ENCODE assay signal across 10 mouse cellular contexts in the genomic region with DNA sequence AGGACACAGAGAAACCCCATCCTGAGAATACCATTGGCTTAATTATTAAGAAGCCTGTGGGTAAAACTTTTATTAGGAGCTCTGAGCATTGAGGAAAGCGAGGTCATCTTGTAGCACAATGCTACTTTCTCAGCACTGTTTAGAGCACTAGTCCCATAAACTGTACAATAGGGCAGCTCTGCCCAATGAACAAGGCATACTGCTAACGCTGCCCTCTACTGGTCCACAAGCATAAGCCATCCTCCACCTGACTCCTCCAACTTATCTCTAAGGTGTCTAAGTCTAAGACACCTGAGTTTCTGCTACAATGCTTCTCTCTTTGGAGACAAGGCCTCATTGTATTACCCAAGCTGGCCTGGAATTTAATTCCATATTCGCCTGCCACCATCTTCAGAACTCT. TPM values are rescaled to one million over a fixed set of nuclear protein-coding genes. Genes with fewer than 3 reads are reported as not detected.
A peak's percentile ranks its signal among the peaks of the same experiment; 100 is the strongest.
DNase-seq lines count a peak whose midpoint lies in the region; ATAC-seq lines count a peak whose summit lies in the region.
"Had no signal": no experiment of that assay in that cellular context is flagged by ENCODE, and none has a peak within 500 bp of the region (broad histone marks: within the 10 kb centered on the region; RNA-seq: fewer than 3 reads in every experiment).

No protein-coding gene starts in this region.

- ATAC-seq in forebrain, embryonic 14.5 days = peak; percentile 54; the same call in 1 of the 2 replicates
- no peak for ATAC-seq in forebrain, embryonic 12.5 days (ENCODE audit: low FRiP score)
- peak; percentile 57 for ATAC-seq in activated CD4-positive, CD25-positive, alpha-beta regulatory T cell, adult 4 months
- no peak for ATAC-seq in liver, embryonic 12.5 days

- H3K4me1 ChIP-seq in forebrain, embryonic 14.5 days (ENCODE audit: control insufficient read depth, insufficient read depth, low read length) = no peaks in the 10 kb centered on the region
- no peaks in the 10 kb centered on the region for H3K4me1 ChIP-seq in forebrain, embryonic 12.5 days
- peaks cover 20% of the 10 kb centered on the region for H3K4me1 ChIP-seq in liver, embryonic 12.5 days
- H3K4me1 ChIP-seq: hindbrain, embryonic 15.5 days; neural tube, embryonic 13.5 days had no signal

- WGBS in forebrain, embryonic 14.5 days = 66% methylated on average over 3 of the region's 3 CpGs
- WGBS in forebrain, embryonic 12.5 days = 73% methylated on average over 3 of the region's 3 CpGs
- 59% methylated on average over 3 of the region's 3 CpGs for WGBS in liver, embryonic 12.5 days (ENCODE audit: insufficient replicate concordance)

- no peak overlapping the region for H3K27ac ChIP-seq in forebrain, embryonic 14.5 days (ENCODE audit: low read depth, low read length)
- H3K27ac ChIP-seq in forebrain, embryonic 12.5 days = no peak overlapping the region
- H3K27ac ChIP-seq in liver, embryonic 12.5 days = peak overlapping the region; percentile 3; the same call in 1 of the 2 replicates
- H3K27ac ChIP-seq: hindbrain, embryonic 15.5 days; neural tube, embryonic 13.5 days had no signal

- no peak overlapping the region for H3K4me3 ChIP-seq in forebrain, embryonic 14.5 days (ENCODE audit: low read depth, low read length)
- no peak overlapping the region for H3K4me3 ChIP-seq in forebrain, embryonic 12.5 days (replicated peaks)
- no peak overlapping the region for H3K4me3 ChIP-seq in liver, embryonic 12.5 days
- H3K4me3 ChIP-seq: hindbrain, embryonic 15.5 days; neural tube, embryonic 13.5 days had no signal

- peaks cover 87% of the 10 kb centered on the region for H3K36me3 ChIP-seq in forebrain, embryonic 14.5 days (ENCODE audit: control insufficient read depth, insufficient read depth, low read length)
- H3K36me3 ChIP-seq in forebrain, embryonic 12.5 days (replicated peaks) = peaks cover 81% of the 10 kb centered on the region
- peaks cover 96% of the 10 kb centered on the region for H3K36me3 ChIP-seq in liver, embryonic 12.5 days

- no peaks in the 10 kb centered on the region for H3K9me3 ChIP-seq in forebrain, embryonic 14.5 days (replicated peaks; ENCODE audit: control insufficient read depth, low read length)
- H3K9me3 ChIP-seq in forebrain, embryonic 12.5 days = no peaks in the 10 kb centered on the region
- no peaks in the 10 kb centered on the region for H3K9me3 ChIP-seq in liver, embryonic 12.5 days (replicated peaks)
- H3K9me3 ChIP-seq: hindbrain, embryonic 15.5 days; neural tube, embryonic 13.5 days had no signal

- no peaks in the 10 kb centered on the region for H3K27me3 ChIP-seq in forebrain, embryonic 14.5 days (replicated peaks; ENCODE audit: control insufficient read depth, insufficient read depth, low read length)
- H3K27me3 ChIP-seq in forebrain, embryonic 12.5 days = no peaks in the 10 kb centered on the region
- no peaks in the 10 kb centered on the region for H3K27me3 ChIP-seq in liver, embryonic 12.5 days (replicated peaks)
- H3K27me3 ChIP-seq: hindbrain, embryonic 15.5 days; neural tube, embryonic 13.5 days had no signal

- H3K9ac ChIP-seq in forebrain, embryonic 14.5 days (ENCODE audit: low read length) = no peak overlapping the region
- H3K9ac ChIP-seq in forebrain, embryonic 12.5 days = no peak overlapping the region
- no peak overlapping the region for H3K9ac ChIP-seq in liver, embryonic 12.5 days
- H3K9ac ChIP-seq: hindbrain, embryonic 15.5 days; neural tube, embryonic 13.5 days had no signal

- no peak overlapping the region for H3K4me2 ChIP-seq in forebrain, embryonic 14.5 days (ENCODE audit: low read length)
- no peak overlapping the region for H3K4me2 ChIP-seq in forebrain, embryonic 12.5 days
- no peak overlapping the region for H3K4me2 ChIP-seq in liver, embryonic 12.5 days
- H3K4me2 ChIP-seq: hindbrain, embryonic 15.5 days; neural tube, embryonic 13.5 days had no signal

- peak; percentile 55 for DNase-seq in forebrain, embryonic 14.5 days (ENCODE audit: low spot score)
- peak; percentile 68 for DNase-seq in 3T3-L1 (ENCODE audit: low read depth, low spot score)
- DNase-seq in thymus, postnatal 4 days = peak; percentile 58
- no peak for DNase-seq in testis, postnatal 10 days (ENCODE audit: low spot score)
- DNase-seq in left cerebral cortex, postnatal 14 days (ENCODE audit: low spot score in 2 of 2) = no peak

- intact Hi-C loops in left cerebral cortex, postnatal 14 days (cut with DNase I) = no loop called here

RNA-seq across cellular contexts. Expression of gene Gtpbp2, which starts 9.7 kb away (rescaled TPM):
- 21.6 and 26.3 TPM in 2 replicates for polyA plus RNA-seq in forebrain, embryonic 14.5 days (2014; fragmentation: Nextera tagmentation; extraction: Ambion mirVana)
- 37.0 and 43.6 TPM in 2 replicates for polyA plus RNA-seq in forebrain, embryonic 12.5 days (2016; fragmentation: Nextera tagmentation; extraction: Ambion mirVana)
- polyA plus RNA-seq in activated CD4-positive, CD25-positive, alpha-beta regulatory T cell, adult 4 months (2017; shearing (Covaris generic)) = 10 to 100 TPM; 39.6 to 55.7 TPM
- 32.6 and 33.7 TPM in 2 replicates for polyA plus RNA-seq in liver, embryonic 12.5 days (2016; fragmentation: Nextera tagmentation; extraction: Ambion mirVana)
- total RNA-seq in left cerebral cortex, postnatal 14 days (2021) = 100 to 1,000 TPM in 1 of 2 experiments, 10 to 100 TPM in 1; 95.4 to 106 TPM

RNA-seq across cellular contexts. Expression of gene Mad2l1bp, which starts 17.2 kb away (rescaled TPM):
- 29.5 and 31.6 TPM in 2 replicates for polyA plus RNA-seq in forebrain, embryonic 14.5 days (2014; fragmentation: Nextera tagmentation; extraction: Ambion mirVana)
- polyA plus RNA-seq in forebrain, embryonic 12.5 days (2016; fragmentation: Nextera tagmentation; extraction: Ambion mirVana) = 30.6 and 31.0 TPM in 2 replicates
- 10 to 100 TPM; 59.6 to 59.9 TPM for polyA plus RNA-seq in activated CD4-positive, CD25-positive, alpha-beta regulatory T cell, adult 4 months (2017; shearing (Covaris generic))
- polyA plus RNA-seq in liver, embryonic 12.5 days (2016; fragmentation: Nextera tagmentation; extraction: Ambion mirVana) = 44.1 and 46.7 TPM in 2 replicates
- total RNA-seq in left cerebral cortex, postnatal 14 days (2021) = 10 to 100 TPM; 13.4 to 15.9 TPM

RNA-seq across cellular contexts. Expression of gene Rsph9, which starts 26.5 kb away (rescaled TPM):
- polyA plus RNA-seq in forebrain, embryonic 14.5 days (2014; fragmentation: Nextera tagmentation; extraction: Ambion mirVana) = 46.8 and 47.3 TPM in 2 replicates
- polyA plus RNA-seq in forebrain, embryonic 12.5 days (2016; fragmentation: Nextera tagmentation; extraction: Ambion mirVana) = 14.9 and 15.9 TPM in 2 replicates
- polyA plus RNA-seq in activated CD4-positive, CD25-positive, alpha-beta regulatory T cell, adult 4 months (2017; shearing (Covaris generic)) = 1 to 10 TPM; 1.5 TPM
- 0.72 and 1.5 TPM in 2 replicates for polyA plus RNA-seq in liver, embryonic 12.5 days (2016; fragmentation: Nextera tagmentation; extraction: Ambion mirVana)
- 10 to 100 TPM; 22.8 to 23.7 TPM for total RNA-seq in left cerebral cortex, postnatal 14 days (2021)

RNA-seq across cellular contexts. Expression of gene Polh, which starts 31.9 kb away (rescaled TPM):
- 4.5 and 6.3 TPM in 2 replicates for polyA plus RNA-seq in forebrain, embryonic 14.5 days (2014; fragmentation: Nextera tagmentation; extraction: Ambion mirVana)
- polyA plus RNA-seq in forebrain, embryonic 12.5 days (2016; fragmentation: Nextera tagmentation; extraction: Ambion mirVana) = 11.2 and 12.3 TPM in 2 replicates
- polyA plus RNA-seq in activated CD4-positive, CD25-positive, alpha-beta regulatory T cell, adult 4 months (2017; shearing (Covaris generic)) = 1 to 10 TPM; 8.3 to 10.0 TPM
- 24.6 and 25.0 TPM in 2 replicates for polyA plus RNA-seq in liver, embryonic 12.5 days (2016; fragmentation: Nextera tagmentation; extraction: Ambion mirVana)
- 1 to 10 TPM; 6.8 to 7.0 TPM for total RNA-seq in left cerebral cortex, postnatal 14 days (2021)

RNA-seq across cellular contexts. Expression of gene Xpo5, which starts 32.0 kb away (rescaled TPM):
- polyA plus RNA-seq in forebrain, embryonic 14.5 days (2014; fragmentation: Nextera tagmentation; extraction: Ambion mirVana) = 50.5 and 50.9 TPM in 2 replicates
- 66.6 and 72.2 TPM in 2 replicates for polyA plus RNA-seq in forebrain, embryonic 12.5 days (2016; fragmentation: Nextera tagmentation; extraction: Ambion mirVana)
- polyA plus RNA-seq in activated CD4-positive, CD25-positive, alpha-beta regulatory T cell, adult 4 months (2017; shearing (Covaris generic)) = 10 to 100 TPM; 21.3 to 29.8 TPM
- 33.0 and 34.9 TPM in 2 replicates for polyA plus RNA-seq in liver, embryonic 12.5 days (2016; fragmentation: Nextera tagmentation; extraction: Ambion mirVana)
- 10 to 100 TPM; 37.5 to 40.1 TPM for total RNA-seq in left cerebral cortex, postnatal 14 days (2021)

Comparison
In these comparisons a context has a peak if more than half of its experiments do, and no peak if none do; other contexts are left out.
1. ATAC-seq: peak in forebrain, embryonic 14.5 days (single experiment) and activated CD4-positive, CD25-positive, alpha-beta regulatory T cell, adult 4 months (single experiment); none in forebrain, embryonic 12.5 days (single experiment) and liver, embryonic 12.5 days (single experiment).
2. DNase-seq: peak in forebrain, embryonic 14.5 days (single experiment), 3T3-L1 (single experiment) and thymus, postnatal 4 days (single experiment); none in testis, postnatal 10 days (single experiment) and left cerebral cortex, postnatal 14 days (0 of 2).